Mouse (Mus musculus) spleen, adult 18-20 months (tissue): ENCODE results near the gene Marveld1.

Experiments used
- DNase-seq, 2 experiments: peaks; one replicate each; pipeline ENCODE4 v3.0.0; 2022; ENCODE audit warnings: mixed read lengths in 2 of 2

Marveld1 gene

DNA sequence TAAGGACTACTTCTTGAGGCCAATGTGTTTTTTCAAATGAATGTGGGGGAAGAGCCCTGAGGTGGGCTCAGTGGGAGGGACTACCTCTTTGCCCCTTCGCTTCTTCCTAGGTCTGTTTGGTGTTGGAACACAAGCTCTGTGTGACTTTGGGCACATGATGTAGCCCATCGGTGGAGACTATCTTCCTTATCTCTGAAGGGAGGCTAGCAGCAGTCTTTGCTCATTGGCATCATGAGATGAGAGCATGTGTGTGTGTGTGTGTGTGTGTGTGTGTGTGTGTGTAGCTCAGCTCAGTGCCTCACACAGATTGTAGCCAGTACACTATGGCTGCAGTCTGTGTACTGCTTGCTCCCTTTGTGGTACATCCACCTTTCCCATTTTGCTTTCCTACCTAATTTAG, 30.3 kb downstream of the Marveld1 start:
- DNase-seq: no peak

GRCm38 (mm10) chr19:42179356-42179755, 32.2 kb downstream of the Marveld1 start:
- no peak for DNase-seq

DNA sequence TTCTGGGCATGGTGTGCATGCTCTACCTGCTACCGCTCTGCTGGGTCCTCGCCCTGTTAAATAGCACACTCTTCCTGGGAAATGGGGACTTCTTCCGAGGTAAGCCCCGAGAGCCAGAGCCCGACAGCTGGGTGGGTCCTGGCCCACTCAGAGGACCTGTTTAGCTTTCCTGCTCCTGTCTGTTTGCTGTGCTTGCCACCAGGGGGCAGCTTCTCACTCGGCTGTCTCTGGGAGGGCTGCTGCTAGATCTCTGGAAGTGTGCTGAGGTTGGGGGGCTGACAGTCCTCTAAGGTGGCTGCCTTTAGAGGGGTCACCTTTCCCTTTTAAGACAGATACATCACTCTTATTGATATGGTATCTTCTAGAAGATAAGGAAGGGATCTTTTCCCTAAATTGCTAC, 35.5 kb downstream of the Marveld1 start:
- no peak for DNase-seq

DNA sequence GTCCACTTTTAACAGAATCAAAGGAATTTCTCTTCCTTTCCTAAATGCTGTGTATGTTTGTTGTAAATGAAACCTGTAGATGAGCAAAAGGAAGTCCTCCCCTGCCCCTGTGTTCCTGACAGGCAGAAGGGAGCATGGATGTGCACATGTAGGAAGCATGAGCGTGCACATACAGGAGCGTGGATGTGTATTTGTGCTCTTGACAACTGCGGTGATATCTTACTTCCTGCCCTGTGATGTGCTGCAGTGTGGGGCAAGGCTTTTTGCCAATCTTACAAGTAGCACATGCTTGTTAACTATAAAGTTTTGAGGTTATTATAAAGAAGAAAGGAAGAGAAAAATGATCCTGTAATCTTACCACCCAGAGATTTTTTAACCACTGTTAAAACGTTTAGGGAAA, 42.5 kb downstream of the Marveld1 start:
- no peak for DNase-seq

GRCm38 (mm10) chr19:42190494-42190893, 43.3 kb downstream of the Marveld1 start:
- peak in 1 of 2 experiments; percentile 53 for DNase-seq

DNA sequence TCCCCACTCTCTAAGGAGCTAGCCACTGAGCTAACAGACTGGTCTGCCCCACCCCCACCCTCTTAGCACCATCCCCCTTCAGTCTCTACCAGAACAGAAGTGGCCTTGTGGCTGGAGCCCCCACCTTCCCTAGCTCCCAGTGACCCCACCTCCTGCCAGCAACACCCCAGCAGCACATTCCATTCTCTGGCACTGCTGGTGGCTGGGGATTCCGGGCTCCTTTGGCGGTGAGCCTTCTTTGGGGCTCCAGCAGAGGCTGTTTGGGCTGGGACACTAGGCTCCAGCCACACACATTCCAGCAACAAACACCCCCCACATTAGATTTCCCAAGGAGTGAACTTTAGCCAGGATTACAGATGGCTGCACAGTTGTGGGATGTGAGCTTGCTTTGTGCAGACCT, 46.1 kb downstream of the Marveld1 start:
- DNase-seq: no peak

GRCm38 (mm10) chr19:42196378-42196777, 49.2 kb downstream of the Marveld1 start:
- DNase-seq: no peak

GRCm38 (mm10) chr19:42197066-42197465, 49.9 kb downstream of the Marveld1 start:
- DNase-seq: no peak

- no peak for DNase-seq
These were observed 50.8 kb downstream of the Marveld1 start for GRCm38 (mm10) chr19:42198026-42198425.
